Mouse (Mus musculus) lung, postnatal 0 days (tissue): Measurements from ENCODE around the gene Ndufc1.

Experiments
- CTCF ChIP-seq: IDR thresholded peaks from 2 replicates; pipeline ENCODE4 v1.5.1; 2016; ENCODE audit warnings: antibody characterized with exemption, mild to moderate bottlenecking
- EP300 ChIP-seq: IDR thresholded peaks from 2 replicates; pipeline ENCODE4 v1.6.1; 2016; ENCODE audit warnings: antibody characterized with exemption, mild to moderate bottlenecking, control low read depth

- no peak for TF ChIP-seq CTCF
- no peak for TF ChIP-seq EP300
Observed at GRCm38 (mm10) chr3:51388904-51389303, 19.9 kb downstream of the Ndufc1 start.
